17 mouse cellular contexts compared by ENCODE assay signal in the genomic region with DNA sequence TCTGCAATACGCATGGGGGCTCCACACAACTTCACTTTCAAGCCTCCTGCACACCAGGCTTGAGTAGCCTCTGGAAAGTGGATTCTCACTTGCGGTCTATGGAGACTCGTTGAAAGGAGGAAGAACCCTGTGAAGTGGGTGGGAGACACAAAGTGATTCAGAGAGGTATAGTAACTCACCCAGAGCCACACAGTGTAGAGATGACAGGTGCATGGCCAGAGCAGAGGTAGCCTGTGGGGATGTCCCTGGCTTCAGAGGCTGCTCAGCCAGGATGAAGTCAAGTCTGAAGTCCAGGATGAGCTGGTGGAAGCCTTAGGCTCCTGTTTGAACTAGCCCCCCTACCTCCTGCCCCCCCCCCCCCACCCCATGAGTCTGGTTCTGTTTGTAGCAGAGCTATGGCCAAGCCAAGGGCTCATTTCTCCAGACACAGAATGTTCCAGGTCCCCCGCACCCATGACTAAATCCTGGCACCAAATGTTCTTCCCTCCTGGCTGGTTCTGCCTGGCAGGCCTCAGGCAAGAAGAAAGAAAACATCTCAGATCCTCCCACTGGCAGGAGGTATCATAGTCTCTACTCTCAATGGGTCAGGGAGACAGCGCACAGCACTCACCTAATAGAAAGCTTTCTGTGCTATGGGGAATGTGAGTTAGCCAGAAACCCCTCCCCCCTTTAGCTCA. TPM values are rescaled to one million over a fixed set of nuclear protein-coding genes. Genes with fewer than 3 reads are reported as not detected.
DNase-seq lines count a peak whose midpoint lies in the region; ATAC-seq and TF ChIP-seq lines count a peak whose summit lies in the region.
"Had no signal": no experiment of that assay in that cellular context is flagged by ENCODE, and none has a peak within 500 bp of the region (broad histone marks: within the 10 kb centered on the region; RNA-seq: fewer than 3 reads in every experiment).

No protein-coding gene starts in this region.

- H3K36me3 ChIP-seq in hindbrain, embryonic 10.5 days, result no peaks in the 10 kb centered on the region
- H3K36me3 ChIP-seq in hindbrain, embryonic 14.5 days (replicated peaks; ENCODE audit: control insufficient read depth, insufficient read depth), result no peaks in the 10 kb centered on the region
- no peaks in the 10 kb centered on the region for H3K36me3 ChIP-seq in kidney, embryonic 15.5 days

- no peaks in the 10 kb centered on the region for H3K9me3 ChIP-seq in hindbrain, embryonic 10.5 days
- H3K9me3 ChIP-seq in hindbrain, embryonic 14.5 days (ENCODE audit: control insufficient read depth, low read length), result no peaks in the 10 kb centered on the region
- no peaks in the 10 kb centered on the region for H3K9me3 ChIP-seq in kidney, embryonic 15.5 days (replicated peaks)

- 45% methylated on average over 5 of the region's 5 CpGs for WGBS in hindbrain, embryonic 10.5 days
- WGBS in hindbrain, embryonic 14.5 days, result 55% methylated on average over 5 of the region's 5 CpGs
- 49% methylated on average over 5 of the region's 5 CpGs for WGBS in kidney, embryonic 15.5 days

- intact Hi-C loops in left cerebral cortex, adult 2 months (cut with DNase I), result loop anchor here (2.0 kb wide), 2 partner anchors 40 to 70 kb away; no protein-coding TSS in a partner anchor

- H3K27me3 ChIP-seq in hindbrain, embryonic 10.5 days (ENCODE audit: insufficient read depth, poor library complexity, severe bottlenecking), result peaks cover 18% of the 10 kb centered on the region
- H3K27me3 ChIP-seq in hindbrain, embryonic 14.5 days (ENCODE audit: control insufficient read depth, insufficient read depth, low read length), result no peaks in the 10 kb centered on the region
- H3K27me3 ChIP-seq in kidney, embryonic 15.5 days, result peaks cover 24% of the 10 kb centered on the region

- DNase-seq in hindbrain, embryonic 10.5 days (ENCODE audit: low spot score), result no peak
- no peak for DNase-seq in hindbrain, embryonic 14.5 days (ENCODE audit: low spot score)
- DNase-seq in right cerebral cortex, adult 18-20 months, result peak; percentile 86
- no peak for DNase-seq in right cerebral cortex, postnatal 4 days
- DNase-seq in left cerebral cortex, adult 2 months (ENCODE audit: extremely low spot score in 1 of 2, low spot score in 2 of 2), result peak; percentile 64 to 73
- peak; percentile 79 to 82 for DNase-seq in right cerebral cortex, postnatal 36 days (ENCODE audit: low spot score in 2 of 2)
- DNase-seq: adrenal gland, postnatal 10 days; heart, adult 11 months; kidney, postnatal 25 days; liver had no signal

- H3K9ac ChIP-seq in hindbrain, embryonic 14.5 days, result no peak overlapping the region
- H3K9ac ChIP-seq in kidney, embryonic 15.5 days, result no peak overlapping the region

- ATAC-seq in hindbrain, embryonic 14.5 days (ENCODE audit: low FRiP score), result no peak
- no peak for ATAC-seq in activated CD4-positive, CD25-positive, alpha-beta regulatory T cell, adult 4 months
- ATAC-seq in kidney, embryonic 15.5 days (replicated peaks; ENCODE audit: low FRiP score), result no peak
- ATAC-seq: CD4-positive, CD25-positive, alpha-beta regulatory T cell, adult 4 months; Patski had no signal

- peaks cover 31% of the 10 kb centered on the region for H3K4me1 ChIP-seq in hindbrain, embryonic 10.5 days (replicated peaks)
- H3K4me1 ChIP-seq in hindbrain, embryonic 14.5 days (replicated peaks; ENCODE audit: control insufficient read depth, insufficient read depth, low read length), result peaks cover 15% of the 10 kb centered on the region
- peaks cover 5% of the 10 kb centered on the region; the same call in 1 of the 2 replicates for H3K4me1 ChIP-seq in kidney, embryonic 15.5 days

- H3K4me2 ChIP-seq in hindbrain, embryonic 14.5 days (replicated peaks), result no peak overlapping the region
- no peak overlapping the region for H3K4me2 ChIP-seq in kidney, embryonic 15.5 days

- no peak overlapping the region for H3K4me3 ChIP-seq in hindbrain, embryonic 10.5 days
- H3K4me3 ChIP-seq in hindbrain, embryonic 14.5 days (replicated peaks; ENCODE audit: low read length), result no peak overlapping the region
- H3K4me3 ChIP-seq in left cerebral cortex, adult 2 months, result no peak overlapping the region
- no peak overlapping the region for H3K4me3 ChIP-seq in kidney, embryonic 15.5 days (replicated peaks)
- H3K4me3 ChIP-seq: erythroblast, embryonic 14.5 days had no signal

- TF ChIP-seq CTCF in left cerebral cortex, adult 2 months (IDR thresholded peaks at IDR 0.05), result no peak

- H3K27ac ChIP-seq in hindbrain, embryonic 10.5 days, result peak overlapping the region; percentile 53; the same call in 1 of the 2 replicates
- H3K27ac ChIP-seq in hindbrain, embryonic 14.5 days, result no peak overlapping the region
- peak overlapping the region; percentile 81 for H3K27ac ChIP-seq in left cerebral cortex, adult 2 months
- H3K27ac ChIP-seq in kidney, embryonic 15.5 days, result no peak overlapping the region

RNA-seq across cellular contexts. Expression of a gene that starts 54.2 kb away (rescaled TPM):
- polyA plus RNA-seq in hindbrain, embryonic 10.5 days (2016; fragmentation: Nextera tagmentation; extraction: Ambion mirVana), result 3.3 and 4.6 TPM in 2 replicates
- polyA plus RNA-seq in hindbrain, embryonic 14.5 days (2014; fragmentation: Nextera tagmentation; extraction: Ambion mirVana), result 13.1 and 14.0 TPM in 2 replicates
- total RNA-seq in left cerebral cortex, adult 2 months (2021), result 100 to 1,000 TPM; 101 to 107 TPM
- polyA plus RNA-seq in activated CD4-positive, CD25-positive, alpha-beta regulatory T cell, adult 4 months (2017; shearing (Covaris generic)), result not detected
- 1.7 and 2.1 TPM in 2 replicates for polyA plus RNA-seq in kidney, embryonic 15.5 days (2015; fragmentation: Nextera tagmentation; extraction: Ambion mirVana)
- total RNA-seq: hematopoietic stem cell, adult 5-6 weeks; megakaryocyte progenitor cell, adult 5-6 weeks had no signal
- polyA plus RNA-seq: CD4-positive, CD25-positive, alpha-beta regulatory T cell, adult 4 months; erythroblast, embryonic 14.5 days had no signal

RNA-seq across cellular contexts. Expression of a gene that starts 54.3 kb away (rescaled TPM):
- polyA plus RNA-seq in hindbrain, embryonic 10.5 days (2016; fragmentation: Nextera tagmentation; extraction: Ambion mirVana), result 48.0 and 86.5 TPM in 2 replicates
- 98.6 and 101 TPM in 2 replicates for polyA plus RNA-seq in hindbrain, embryonic 14.5 days (2014; fragmentation: Nextera tagmentation; extraction: Ambion mirVana)
- 100 to 1,000 TPM; 140 to 156 TPM for total RNA-seq in left cerebral cortex, adult 2 months (2021)
- 1 to 10 TPM in 1 of 2 experiments, under 1 TPM in 1; 0.29 to 6.2 TPM for polyA plus RNA-seq in activated CD4-positive, CD25-positive, alpha-beta regulatory T cell, adult 4 months (2017; shearing (Covaris generic))
- 11.8 and 13.6 TPM in 2 replicates for polyA plus RNA-seq in kidney, embryonic 15.5 days (2015; fragmentation: Nextera tagmentation; extraction: Ambion mirVana)

Comparison
In these comparisons a context has a peak if more than half of its experiments do, and no peak if none do; other contexts are left out.
1. DNase-seq: peak in right cerebral cortex, adult 18-20 months (single experiment), left cerebral cortex, adult 2 months (2 of 2) and right cerebral cortex, postnatal 36 days (2 of 2); none in hindbrain, embryonic 10.5 days (single experiment), hindbrain, embryonic 14.5 days (single experiment) and right cerebral cortex, postnatal 4 days (single experiment).
2. H3K27ac ChIP-seq: peak in hindbrain, embryonic 10.5 days (single experiment) and left cerebral cortex, adult 2 months (single experiment); none in hindbrain, embryonic 14.5 days (single experiment) and kidney, embryonic 15.5 days (single experiment).